Mouse (Mus musculus) thymus, postnatal 10 days (tissue): ENCODE measurements around the gene Ppan.
A peak's percentile ranks its signal among the peaks of the same experiment; 100 is the strongest.

Experiments
- DNase-seq, 2 experiments: peaks; one replicate each; pipeline ENCODE4 v3.0.0; 2021; ENCODE audit warnings: low spot score in 2 of 2

Gene Ppan

GRCm38 (mm10) chr9:20887704-20888385, at the start of gene Ppan:
Ppan (plus strand) TSS chr9:20888175.
- DNase-seq = peak; percentile 89 to 90

- DNase-seq = no peak
Measured at GRCm38 (mm10) chr9:20838931-20839330, 49.0 kb upstream of the Ppan start.

GRCm38 (mm10) chr9:20842211-20842610, 45.8 kb upstream of the Ppan start:
- DNase-seq = no peak

GRCm38 (mm10) chr9:20842670-20843069, 45.3 kb upstream of the Ppan start:
- no peak for DNase-seq

GRCm38 (mm10) chr9:20850179-20850578, 37.8 kb upstream of the Ppan start:
- no peak for DNase-seq

GRCm38 (mm10) chr9:20857131-20857530, 30.8 kb upstream of the Ppan start:
- peak in 1 of 2 experiments; percentile 52 for DNase-seq

- DNase-seq = no peak
Measured at GRCm38 (mm10) chr9:20859926-20860325, 28.0 kb upstream of the Ppan start.

- peak in 1 of 2 experiments; percentile 43 for DNase-seq
Measured at GRCm38 (mm10) chr9:20861821-20862220, 26.2 kb upstream of the Ppan start.

GRCm38 (mm10) chr9:20862225-20862624, 25.8 kb upstream of the Ppan start:
- no peak for DNase-seq

GRCm38 (mm10) chr9:20866879-20867278, 21.1 kb upstream of the Ppan start:
- DNase-seq = no peak

GRCm38 (mm10) chr9:20868448-20869001, 19.4 kb upstream of the Ppan start, which contains the start of gene A230050P20Rik:
A230050P20Rik (plus strand) TSS chr9:20868642.
- DNase-seq = peak in 1 of 2 experiments; percentile 41

GRCm38 (mm10) chr9:20869246-20869645, 18.7 kb upstream of the Ppan start:
- no peak for DNase-seq

GRCm38 (mm10) chr9:20870211-20871173, 17.5 kb upstream of the Ppan start:
- DNase-seq = no peak

- DNase-seq = no peak
Measured at GRCm38 (mm10) chr9:20872991-20873390, 15.0 kb upstream of the Ppan start.

- DNase-seq = no peak
Measured at GRCm38 (mm10) chr9:20873521-20873920, 14.5 kb upstream of the Ppan start.

- DNase-seq = no peak
Measured at GRCm38 (mm10) chr9:20875021-20875790, 12.8 kb upstream of the Ppan start.

- DNase-seq = no peak
Measured at GRCm38 (mm10) chr9:20876318-20877117, 11.5 kb upstream of the Ppan start.

GRCm38 (mm10) chr9:20877118-20878040, 10.6 kb upstream of the Ppan start:
- DNase-seq = no peak

- DNase-seq = peak; percentile 98 to 99
Measured at GRCm38 (mm10) chr9:20878041-20878709, 9.8 kb upstream of the Ppan start.
